Mouse (Mus musculus) bone marrow macrophage, adult 2 months (primary cell): Measurements from ENCODE around the gene Olr1.

ENCODE experiments used
- CTCF ChIP-seq: IDR thresholded peaks from 2 replicates; pipeline ENCODE4 v1.5.1; 2012; ENCODE audit warnings: low read depth, mild to moderate bottlenecking, low read length, moderate library complexity
- POLR2A ChIP-seq: IDR thresholded peaks from 2 replicates; pipeline ENCODE4 v1.6.1; 2012; ENCODE audit warnings: mild to moderate bottlenecking, low read depth, low read length, borderline replicate concordance

- TF ChIP-seq CTCF (no peak), POLR2A (no peak)
These were observed 20.5 kb upstream of the Olr1 start for GRCm38 (mm10) chr6:129527416-129527815.
